Mouse (Mus musculus): Measurements from ENCODE around the gene Esrrg.

Esrrg gene

DNA sequence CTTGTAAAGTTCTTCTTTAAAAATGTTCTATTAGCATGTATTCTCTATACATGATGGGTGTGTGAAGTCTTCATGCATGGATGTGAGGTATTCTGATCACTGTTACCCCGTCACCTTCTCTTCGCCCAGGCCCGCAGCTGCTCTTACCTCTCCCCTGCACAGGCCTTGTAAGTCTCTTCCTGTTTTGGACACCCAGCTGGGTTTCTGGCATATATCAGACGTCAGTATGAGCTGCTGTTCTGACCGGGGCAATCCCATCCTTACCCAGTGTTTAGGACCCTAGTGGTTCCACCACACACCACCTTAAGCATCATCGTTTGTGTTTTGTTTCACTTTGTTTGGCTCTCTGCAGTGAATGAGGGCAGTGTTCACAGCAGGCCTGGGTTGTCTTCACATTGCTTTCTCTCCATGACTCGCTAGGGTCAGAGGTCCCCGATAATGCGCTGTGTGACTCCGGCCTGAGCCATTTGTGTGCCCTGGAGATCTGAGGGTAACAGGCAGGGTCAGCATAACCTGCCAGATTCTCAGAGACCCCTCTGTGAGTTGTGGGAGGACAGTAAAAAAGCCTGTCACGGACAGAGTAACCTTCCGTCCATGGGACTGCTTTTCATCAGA lies 471.8 kb downstream of the Esrrg start:
- no peak for DNase-seq (ENCODE audit: low spot score)

DNA sequence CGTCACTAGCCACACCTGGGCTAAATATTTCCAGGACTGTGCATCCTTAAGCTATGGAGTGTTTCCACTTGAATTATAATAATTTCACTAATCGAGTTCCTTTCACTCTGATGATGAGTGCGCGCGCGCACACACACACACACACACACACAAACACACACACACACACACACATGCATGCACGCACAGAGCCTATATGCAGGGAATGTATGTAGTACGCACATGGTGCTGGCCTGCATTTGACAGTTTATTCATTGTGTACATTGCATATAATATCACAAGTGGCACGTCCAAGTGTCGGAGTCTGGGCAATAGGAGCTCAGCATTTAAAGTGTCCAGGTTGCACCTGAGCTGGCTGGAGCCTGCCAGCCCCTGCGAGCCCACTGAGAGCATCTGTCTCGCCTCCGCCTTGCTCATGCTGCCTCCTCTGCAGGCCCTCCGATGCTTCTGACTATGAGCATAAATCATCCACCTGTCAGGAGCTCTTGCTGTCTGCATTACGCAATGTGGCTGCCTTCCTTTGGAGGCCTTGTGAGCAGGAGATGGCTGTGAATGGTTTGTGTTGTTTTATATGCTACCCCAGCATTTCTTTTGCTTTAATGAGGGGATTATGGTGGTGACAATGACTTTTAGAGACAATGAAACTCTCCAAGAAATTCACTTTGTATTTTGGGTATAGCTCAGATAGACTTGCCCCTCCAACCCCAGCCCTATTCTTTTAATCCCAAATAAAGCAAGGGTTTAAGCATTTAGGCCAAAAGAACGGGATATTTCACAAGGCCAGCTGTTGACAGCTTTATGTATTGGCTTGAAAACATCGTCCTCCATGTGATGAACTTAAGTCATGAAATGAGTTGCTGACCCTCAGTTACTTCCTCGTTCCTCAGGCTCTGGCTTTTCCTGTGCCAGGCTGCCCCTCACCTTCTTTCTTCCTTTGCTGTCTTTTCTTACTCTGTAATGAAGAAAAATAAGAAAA lies 474.4 kb downstream of the Esrrg start:
- no peak for DNase-seq (ENCODE audit: low spot score)

DNA sequence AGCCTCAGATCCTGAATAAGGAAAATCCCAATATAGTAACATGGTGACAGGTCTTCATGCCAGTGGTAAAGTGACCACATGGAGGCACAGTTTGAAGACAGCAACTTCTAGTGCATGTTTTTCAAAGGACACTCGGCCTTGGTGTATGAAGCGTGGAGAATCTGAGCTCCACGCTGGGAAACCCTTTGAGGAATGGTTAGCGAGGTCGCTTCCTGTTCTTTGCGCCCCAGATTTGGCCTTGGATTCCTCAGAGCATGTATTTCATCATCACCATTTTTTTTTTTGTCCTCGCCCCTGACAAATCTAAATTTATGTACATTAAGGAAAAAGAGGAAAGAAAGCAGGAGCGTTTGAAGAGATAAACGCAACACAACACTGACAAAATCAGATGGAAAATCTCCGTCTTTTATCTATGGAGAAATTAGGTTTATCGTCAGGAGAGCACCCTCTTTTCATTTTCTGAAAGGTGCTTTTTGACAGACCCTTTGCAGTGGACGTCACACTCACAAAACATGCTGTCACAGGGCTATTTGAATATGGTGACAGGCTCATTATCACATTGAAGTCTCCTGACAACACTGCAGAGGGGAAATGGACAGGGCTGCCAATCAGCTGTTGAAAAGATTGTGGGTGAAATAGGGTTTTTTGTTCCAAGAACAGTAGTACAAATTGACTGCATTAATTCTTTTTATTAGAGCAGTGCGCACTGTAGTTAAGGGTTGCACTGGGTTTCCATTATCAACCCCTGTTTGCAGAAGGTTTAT lies 476.7 kb downstream of the Esrrg start:
- DNase-seq (ENCODE audit: low spot score) = no peak

DNA sequence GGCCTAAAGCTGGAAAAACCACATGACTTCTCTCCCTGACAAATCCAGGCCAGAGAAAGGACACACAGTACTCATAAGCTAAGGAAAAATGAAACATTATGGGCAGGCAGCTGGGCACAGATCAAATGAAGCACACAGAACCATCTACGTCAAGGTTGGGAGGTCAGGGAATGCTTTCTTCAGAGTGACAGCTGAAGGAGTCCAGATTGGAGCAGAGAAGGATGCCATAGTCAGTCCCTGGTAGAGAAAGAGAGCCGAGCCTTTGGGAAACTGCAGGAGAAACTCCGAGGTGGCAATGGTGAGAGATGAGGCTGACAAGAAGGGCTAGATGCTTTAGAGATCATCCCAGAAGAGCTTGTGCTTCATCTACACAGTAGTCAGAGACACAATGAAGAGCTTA lies 485.1 kb downstream of the Esrrg start:
- no peak for DNase-seq (ENCODE audit: low spot score)

DNA sequence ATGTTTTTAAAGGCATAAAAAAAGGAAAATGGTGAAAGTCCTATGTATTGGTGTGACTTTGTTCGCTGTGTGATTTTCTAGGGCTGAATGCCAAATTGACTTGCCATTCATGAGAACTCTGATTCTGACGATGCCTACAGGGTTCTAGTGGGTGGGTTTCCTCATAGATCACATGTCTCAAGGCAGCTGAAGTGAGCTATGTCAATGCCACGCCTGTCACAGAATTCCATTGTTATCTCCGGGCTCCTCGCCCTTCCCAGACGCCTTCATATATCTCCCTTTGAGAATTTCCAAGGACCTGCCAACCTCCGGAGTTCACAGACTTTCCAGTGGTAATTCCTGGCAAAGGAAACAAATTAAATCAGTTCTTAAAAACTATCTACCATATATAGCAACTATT lies 493.2 kb downstream of the Esrrg start:
- no peak for DNase-seq (ENCODE audit: low spot score)

DNA sequence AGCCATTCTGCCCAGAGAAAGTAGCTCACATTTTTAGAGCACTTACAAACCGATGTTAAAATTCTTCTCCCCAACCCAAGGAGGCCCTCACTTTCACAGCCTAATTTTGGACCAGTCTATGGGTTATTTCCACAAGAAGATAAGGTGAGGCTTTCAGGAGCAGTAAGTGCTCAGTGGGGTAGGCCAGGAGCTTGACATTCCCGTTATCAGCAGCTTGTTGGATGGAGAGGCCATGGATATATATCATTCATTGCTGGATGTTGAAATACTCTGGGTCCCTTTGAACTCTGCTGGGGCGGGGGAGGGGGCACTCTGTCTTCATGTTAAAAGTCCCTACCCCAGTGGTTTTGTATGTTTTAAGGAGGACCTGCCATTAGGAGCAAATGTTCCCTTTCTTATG lies 494.6 kb downstream of the Esrrg start:
- no peak for DNase-seq (ENCODE audit: low spot score)

DNA sequence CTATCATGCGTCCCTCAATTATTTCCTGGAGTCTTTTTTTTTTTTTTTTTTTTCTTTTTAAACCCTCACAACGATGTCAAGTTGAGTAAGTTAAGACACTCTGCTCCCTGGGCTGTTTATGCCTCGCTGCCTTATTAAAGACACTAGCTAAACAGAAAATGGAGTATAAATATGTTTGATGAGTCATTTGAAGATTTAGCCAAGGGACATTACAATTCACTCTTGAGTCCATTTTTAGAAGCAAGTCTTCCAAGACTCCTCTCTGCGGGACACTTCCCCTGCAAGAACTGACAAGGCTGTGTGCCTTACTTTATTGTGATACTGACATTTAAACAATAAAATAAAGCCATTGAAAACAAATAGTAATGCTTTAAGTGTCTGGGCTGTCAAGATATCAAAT lies 496.9 kb downstream of the Esrrg start:
- DNase-seq (ENCODE audit: low spot score) = no peak

DNA sequence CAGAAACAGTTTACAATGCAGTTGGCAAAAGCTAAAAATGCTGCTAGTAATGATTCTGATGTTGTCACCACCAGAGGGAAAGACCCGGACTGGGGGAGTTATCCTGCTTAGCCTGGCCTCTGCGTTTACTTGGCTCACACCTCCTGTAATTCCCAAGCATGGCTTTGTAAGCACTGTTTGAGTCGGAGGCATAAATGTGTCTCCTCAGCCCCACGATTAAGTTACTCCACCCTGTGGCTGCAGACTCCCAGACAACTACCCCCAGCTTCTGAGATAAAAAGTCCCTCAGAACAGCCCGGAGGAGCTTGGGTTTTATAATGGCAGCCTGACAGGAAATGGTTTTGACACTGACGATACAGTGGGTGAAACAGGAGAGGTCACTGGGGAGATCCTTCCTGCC lies 499.4 kb downstream of the Esrrg start:
- no peak for DNase-seq (ENCODE audit: low spot score)

DNA sequence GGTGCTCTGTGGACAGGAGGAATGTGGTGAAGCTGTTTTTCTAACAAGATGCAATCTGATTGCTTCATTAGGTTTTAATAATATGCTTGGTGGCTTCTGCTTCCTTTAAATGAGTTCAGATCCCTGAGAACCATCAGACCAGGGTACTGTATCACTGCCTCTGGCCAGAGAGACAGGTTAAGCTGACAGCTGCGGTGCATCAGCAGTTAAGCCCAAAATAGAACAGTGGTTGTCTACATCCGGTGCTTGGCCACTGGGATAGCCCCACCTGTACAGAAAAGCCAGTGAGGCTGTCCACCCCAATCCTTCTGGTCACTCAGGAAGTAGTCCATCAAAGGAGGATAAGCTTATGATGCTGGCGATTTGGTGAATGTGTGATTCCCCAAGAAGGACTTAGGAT lies 503.0 kb downstream of the Esrrg start:
- no peak for DNase-seq (ENCODE audit: low spot score)

DNA sequence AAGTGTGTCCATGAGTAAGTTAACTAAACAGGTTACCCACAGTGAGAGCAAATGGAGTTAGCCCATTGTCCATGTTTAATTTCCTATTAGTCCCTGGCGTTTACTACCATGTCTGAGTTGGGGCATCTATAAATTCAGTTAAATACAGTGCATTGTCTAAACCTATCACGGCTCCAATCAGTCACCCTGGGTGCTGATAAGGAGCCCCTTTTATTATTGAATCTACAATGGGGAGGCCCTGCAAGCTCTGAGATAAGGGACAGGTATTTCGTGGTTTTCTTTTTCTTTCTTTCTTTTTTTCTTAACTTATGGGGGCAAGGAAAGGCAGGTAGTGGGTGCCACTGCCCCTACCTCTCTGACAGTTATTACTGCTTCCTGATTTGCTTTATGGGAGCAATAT lies 504.6 kb downstream of the Esrrg start:
- no peak for DNase-seq (ENCODE audit: low spot score)

DNA sequence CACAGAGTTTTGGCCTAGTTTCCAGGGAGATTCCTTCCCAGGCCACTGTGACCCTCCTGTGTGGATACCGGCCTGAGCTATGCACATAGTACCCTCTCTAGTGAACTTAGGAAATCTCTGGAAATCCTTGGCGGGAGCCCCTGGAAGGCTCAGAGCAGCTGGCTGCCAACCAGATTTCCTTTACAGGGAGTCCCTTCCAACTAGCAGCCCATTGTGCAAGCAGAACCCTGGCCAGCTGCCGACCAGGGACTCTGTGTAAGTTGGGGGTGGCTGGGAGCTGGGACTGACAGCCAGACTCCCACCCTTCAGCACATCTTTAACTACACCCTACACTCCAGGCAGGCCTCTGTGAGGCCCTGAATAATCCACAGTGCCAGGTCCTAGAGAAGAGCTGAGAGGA lies 509.5 kb downstream of the Esrrg start:
- DNase-seq (ENCODE audit: low spot score) = no peak

DNA sequence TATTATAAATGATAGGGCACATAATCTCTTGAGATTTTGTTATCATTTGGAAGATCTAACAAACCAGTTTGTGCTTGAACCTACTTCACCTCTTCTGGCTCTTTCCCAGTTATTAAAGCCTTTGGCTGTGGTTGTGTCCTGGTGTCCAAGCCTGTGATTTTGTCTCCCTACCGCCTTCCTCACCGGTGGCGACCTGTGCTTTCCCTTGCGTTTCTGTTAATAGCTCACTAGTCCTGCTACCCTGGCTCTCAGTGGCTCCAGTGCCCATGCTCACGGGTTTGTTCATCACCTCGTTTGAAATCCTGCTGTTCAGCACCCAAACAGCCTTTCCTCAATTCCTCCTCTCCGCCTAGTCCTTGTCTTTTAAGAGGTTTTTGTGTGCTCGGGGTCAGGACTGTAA lies 511.2 kb downstream of the Esrrg start:
- no peak for DNase-seq (ENCODE audit: low spot score)

DNA sequence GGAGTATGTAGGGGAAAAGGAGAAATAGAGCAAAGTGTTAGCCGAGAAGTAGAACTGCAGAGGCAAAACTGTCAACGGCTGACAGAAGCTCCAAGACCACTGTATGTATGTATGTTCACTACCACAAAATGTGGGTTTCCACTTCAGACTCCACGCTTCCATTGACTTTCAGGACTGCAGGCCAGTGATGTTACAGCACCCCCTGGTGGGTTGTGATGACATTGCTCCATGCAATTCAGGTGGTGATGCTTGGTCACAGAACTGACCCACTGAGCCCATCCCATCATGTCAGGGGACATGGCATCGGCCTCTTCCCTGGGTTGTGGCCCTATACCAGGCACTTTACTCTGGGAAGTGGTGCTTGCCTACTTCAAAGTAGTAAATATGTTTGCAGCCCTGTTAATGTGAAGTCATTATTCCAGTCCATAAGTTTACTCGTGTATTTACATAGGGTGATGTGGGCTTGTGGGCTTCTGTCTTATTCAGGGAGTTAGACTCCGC lies 517.0 kb downstream of the Esrrg start:
- DNase-seq (ENCODE audit: low spot score) = no peak

DNA sequence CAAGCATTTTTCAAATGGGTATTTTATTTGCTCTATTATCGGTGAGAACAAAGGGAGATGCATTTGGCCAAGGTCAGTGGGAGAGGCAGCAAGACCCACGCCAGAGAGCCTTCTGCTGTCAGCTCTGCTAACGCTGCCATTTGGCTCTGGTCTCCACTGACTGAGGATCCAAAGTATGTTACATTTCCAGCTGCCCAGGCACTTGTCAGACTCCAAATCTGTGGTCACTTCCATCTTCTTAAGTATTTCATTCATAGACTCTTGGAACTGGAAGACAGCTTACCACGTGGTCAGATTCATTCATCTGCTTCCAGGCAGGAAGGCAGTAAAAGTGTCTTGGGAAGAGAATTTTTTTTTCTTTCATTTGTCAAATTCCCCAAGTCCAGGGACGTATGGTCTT lies 527.5 kb downstream of the Esrrg start:
- DNase-seq (ENCODE audit: low spot score) = no peak

DNA sequence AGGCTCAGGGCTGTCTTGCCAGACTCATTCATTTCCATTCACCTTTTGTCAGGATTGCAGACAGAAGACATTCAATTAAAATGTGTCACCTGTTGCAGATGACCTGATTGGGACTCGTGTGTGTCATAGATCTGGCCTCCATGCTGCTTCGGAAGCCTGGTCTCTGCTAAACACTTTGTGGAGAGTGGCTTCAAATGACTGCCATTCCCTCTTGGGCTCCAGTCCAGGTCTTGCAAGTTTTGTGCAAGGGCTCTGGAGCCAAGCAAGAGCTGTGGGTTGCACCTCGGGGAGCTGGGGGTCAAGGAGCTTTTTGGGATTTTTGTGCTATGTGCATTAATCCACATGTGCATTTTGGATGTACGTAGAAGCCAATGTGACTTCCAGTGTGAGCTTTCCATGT lies 530.9 kb downstream of the Esrrg start:
- no peak for DNase-seq (ENCODE audit: low spot score)

DNA sequence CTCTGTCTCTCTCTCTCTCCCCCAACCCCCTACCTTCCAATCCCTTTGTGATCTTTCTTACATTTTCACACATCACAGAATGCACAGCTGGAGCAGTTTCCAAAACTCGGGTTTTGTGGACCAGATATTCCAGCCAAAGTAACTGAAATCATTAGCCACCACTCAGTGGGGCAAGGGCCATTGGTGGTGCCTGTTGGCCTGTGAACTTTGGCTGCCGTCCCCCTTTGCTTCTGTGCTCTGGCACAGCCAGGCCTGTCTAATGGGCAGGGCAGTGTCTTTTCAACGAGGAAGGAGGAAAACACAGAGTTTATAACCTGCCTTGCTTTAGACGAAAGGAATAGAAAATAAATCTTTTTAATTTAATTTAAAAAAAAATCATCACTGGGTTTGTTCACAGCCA lies 531.6 kb downstream of the Esrrg start:
- DNase-seq (ENCODE audit: low spot score) = no peak

DNA sequence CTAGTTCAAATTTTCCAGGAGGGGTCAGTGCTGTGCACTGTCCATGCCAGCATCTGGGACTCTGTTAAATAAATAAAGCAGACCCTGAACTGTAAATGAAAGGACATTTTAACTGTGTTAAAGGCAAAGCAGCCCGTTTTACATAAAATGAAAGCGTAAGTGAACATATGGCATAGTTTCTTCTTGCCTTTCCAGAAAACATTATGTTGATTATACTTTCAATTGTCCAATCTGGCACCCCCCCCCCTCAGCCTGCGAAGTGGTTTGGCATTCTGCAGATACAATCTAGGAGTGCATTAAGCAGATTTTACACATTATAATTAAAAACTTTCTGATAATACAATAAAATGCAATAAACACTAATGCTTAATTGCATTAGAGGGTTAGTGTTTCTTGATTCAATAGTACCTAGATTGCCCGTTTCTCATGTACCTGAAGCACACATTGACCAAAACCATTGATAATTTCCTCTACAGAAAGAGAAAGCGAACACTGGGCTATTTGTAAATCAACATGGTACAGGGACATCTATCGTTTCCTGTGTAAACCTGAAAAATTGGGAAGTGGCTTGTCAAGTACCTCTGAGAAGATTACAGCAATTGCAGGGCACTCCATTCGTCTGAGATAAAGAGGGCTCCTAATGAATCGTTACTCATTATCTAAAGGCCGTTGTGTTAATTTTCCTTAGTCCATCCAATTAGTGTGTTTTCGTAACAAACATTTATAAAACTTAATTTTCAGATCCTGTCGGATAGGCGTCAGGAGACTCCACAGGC lies 539.0 kb downstream of the Esrrg start:
- no peak for DNase-seq (ENCODE audit: low spot score)

DNA sequence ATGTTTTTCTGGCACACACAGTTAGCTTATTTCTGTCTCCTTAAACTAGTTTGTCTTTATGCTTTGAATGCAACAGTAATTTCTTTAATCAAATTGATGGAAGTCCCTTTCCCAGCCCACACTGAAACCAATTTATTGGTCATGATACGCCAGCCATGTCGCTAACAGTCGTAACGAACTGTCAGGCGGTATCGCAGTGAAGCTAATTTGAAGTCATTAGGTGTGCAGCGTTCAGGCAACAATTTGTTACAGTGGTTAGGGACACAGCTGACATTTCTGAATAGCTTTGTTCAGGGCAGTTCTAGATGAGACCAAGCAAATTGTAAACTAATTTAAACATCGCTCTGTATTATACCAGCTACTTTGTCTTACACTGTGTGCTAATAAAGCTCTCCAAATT lies 542.5 kb downstream of the Esrrg start:
- DNase-seq (ENCODE audit: low spot score) = no peak

DNA sequence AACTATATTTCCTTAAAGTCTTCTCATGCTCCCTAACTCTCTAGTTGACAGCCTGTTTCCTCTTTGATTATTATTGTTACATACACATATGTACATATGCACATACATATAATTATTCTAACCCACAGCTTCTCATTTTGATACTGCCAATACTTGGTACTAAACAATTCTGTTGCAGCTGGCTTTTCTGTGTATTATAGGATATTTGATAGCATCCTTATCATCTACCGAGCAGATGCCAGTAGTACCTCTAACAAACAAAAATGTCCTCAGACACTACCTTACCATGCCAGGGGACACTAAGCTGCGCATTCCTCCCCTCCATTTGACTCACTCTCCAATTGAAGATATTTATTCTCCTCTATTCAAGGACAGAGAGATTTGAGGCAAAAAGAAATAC lies 543.4 kb downstream of the Esrrg start:
- DNase-seq (ENCODE audit: low spot score) = no peak

DNA sequence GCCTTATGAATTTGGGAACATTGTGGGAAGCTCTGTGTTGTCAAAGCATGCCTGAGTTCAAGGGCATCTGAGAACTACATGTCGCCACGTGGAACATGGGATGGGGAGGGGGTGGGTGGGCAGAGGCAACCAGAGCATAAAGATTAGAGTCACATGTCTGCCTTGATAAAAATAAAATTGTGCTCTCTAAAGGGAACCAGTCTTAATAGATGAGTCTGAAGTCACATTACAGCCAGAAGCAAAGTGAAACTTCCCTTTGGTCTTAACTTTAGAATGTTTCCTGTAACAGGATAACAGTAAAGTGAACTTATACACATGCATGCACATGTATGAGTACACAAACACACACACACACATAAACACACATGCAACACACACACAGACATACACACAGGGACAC lies 545.1 kb downstream of the Esrrg start:
- no peak for DNase-seq (ENCODE audit: low spot score)

DNA sequence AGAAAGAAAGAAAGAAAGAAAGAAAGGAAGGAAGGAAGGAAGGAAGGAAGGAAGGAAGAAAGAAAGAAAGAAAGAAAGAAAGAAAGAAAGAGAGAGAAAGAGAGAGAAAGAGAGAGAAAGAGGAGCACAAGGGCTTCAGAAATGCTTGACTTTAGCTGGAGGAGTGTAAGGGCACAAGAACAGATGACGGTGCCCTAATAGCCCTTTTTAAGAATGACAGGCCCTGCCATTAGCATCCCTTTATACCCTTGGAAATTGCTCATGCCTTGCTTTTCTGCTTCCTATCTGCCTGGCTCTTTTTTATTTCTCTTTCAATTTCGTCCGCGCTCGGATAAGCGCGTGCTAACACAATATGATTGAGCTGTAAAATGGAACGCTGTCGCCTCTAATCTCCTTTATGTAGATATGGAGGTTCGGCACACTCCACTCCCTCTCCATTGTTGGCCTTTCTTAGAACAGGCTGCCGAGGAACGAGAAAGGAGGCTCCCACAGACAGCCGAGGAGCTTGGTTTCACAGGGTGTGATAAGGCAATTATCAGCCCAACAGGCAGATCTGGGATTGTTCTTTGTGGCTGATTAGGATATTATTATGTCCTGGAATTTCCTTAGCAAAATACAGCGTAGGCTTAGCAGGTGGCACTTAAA lies 546.0 kb downstream of the Esrrg start:
- no peak for DNase-seq (ENCODE audit: low spot score)

All from layer of hippocampus, adult 9-10 months (tissue).